Mouse (Mus musculus): ENCODE measurements around the gene Cd160.

DNA sequence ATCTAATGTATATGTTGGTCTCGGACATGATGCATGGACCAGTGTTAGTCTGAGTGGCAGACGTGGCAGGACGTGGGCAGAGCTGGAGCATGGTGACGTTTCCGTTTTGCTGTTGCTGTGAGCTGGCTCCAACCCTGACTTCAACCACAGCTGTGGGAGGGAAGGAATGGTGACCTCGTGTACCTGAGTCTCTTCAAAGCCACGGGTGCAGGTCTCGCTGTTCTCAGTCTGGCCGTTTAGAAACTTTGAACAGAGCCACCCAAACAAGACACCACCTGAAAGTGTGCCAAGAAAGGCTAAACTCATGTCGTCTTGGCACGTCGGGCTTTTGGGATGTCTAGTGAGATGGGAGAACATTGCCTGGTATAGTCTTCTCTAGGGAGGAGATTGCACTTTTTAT lies 17.8 kb upstream of the Cd160 start:
- no peak for TF ChIP-seq CTCF (conservative IDR thresholded peaks at IDR 0.05; ENCODE audit: low read length)
- TF ChIP-seq POU5F1 (IDR thresholded peaks at IDR 0.05; ENCODE audit: borderline replicate concordance, low read length): no peak
- TF ChIP-seq NANOG (IDR thresholded peaks at IDR 0.05; ENCODE audit: borderline replicate concordance, low read length): no peak
